Mouse (Mus musculus) c-Kit-positive CD71-positive TER-119-positive erythroid progenitor cells, embryonic 14.5 days (primary cell): Measurements from ENCODE around the gene Chd1l.

Experiments
- DNase-seq: peaks from one replicate; pipeline ENCODE4 v3.0.0-alpha.2; 2013; ENCODE audit warnings: low spot score

Chd1l gene

GRCm38 (mm10) chr3:97617091-97617825, 7.3 kb upstream of the Chd1l start:
- DNase-seq, result no peak

GRCm38 (mm10) chr3:97615933-97616332, 5.9 kb upstream of the Chd1l start:
- DNase-seq, result no peak

- no peak for DNase-seq
Measured at GRCm38 (mm10) chr3:97615154-97615553, 5.2 kb upstream of the Chd1l start.

- no peak for DNase-seq
Measured at GRCm38 (mm10) chr3:97611021-97611420, 1.0 kb upstream of the Chd1l start.

GRCm38 (mm10) chr3:97609201-97609844, 680 bp downstream of the Chd1l start:
- peak; percentile 72 for DNase-seq

- DNase-seq, result no peak
Measured at GRCm38 (mm10) chr3:97600050-97600832, 9.8 kb downstream of the Chd1l start.

- DNase-seq, result no peak
Measured at GRCm38 (mm10) chr3:97596796-97597195, 13.2 kb downstream of the Chd1l start.

- DNase-seq, result no peak
Measured at GRCm38 (mm10) chr3:97595066-97595465, 14.9 kb downstream of the Chd1l start.

GRCm38 (mm10) chr3:97594140-97594539, 15.9 kb downstream of the Chd1l start:
- DNase-seq, result no peak

- no peak for DNase-seq
Measured at GRCm38 (mm10) chr3:97593089-97593488, 16.9 kb downstream of the Chd1l start.

- no peak for DNase-seq
Measured at GRCm38 (mm10) chr3:97590699-97591098, 19.3 kb downstream of the Chd1l start.

- no peak for DNase-seq
Measured at GRCm38 (mm10) chr3:97587656-97588055, 22.3 kb downstream of the Chd1l start.

- peak; percentile 50 for DNase-seq
Measured at GRCm38 (mm10) chr3:97585383-97586160, 24.4 kb downstream of the Chd1l start.

- no peak for DNase-seq
Measured at GRCm38 (mm10) chr3:97573807-97574206, 36.2 kb downstream of the Chd1l start.

- DNase-seq, result no peak
Measured at GRCm38 (mm10) chr3:97564588-97564987, 45.4 kb downstream of the Chd1l start.

- no peak for DNase-seq
Measured at GRCm38 (mm10) chr3:97558554-97558953, 51.4 kb downstream of the Chd1l start.

- no peak for DNase-seq
Measured at GRCm38 (mm10) chr3:97546205-97546604, 63.8 kb downstream of the Chd1l start.

GRCm38 (mm10) chr3:97540171-97540570, 69.8 kb downstream of the Chd1l start:
- DNase-seq, result no peak

- no peak for DNase-seq
Measured at GRCm38 (mm10) chr3:97538634-97539033, 71.4 kb downstream of the Chd1l start.

- DNase-seq, result no peak
Measured at GRCm38 (mm10) chr3:97537006-97537405, 73.0 kb downstream of the Chd1l start.

GRCm38 (mm10) chr3:97535660-97536059, 74.3 kb downstream of the Chd1l start:
- no peak for DNase-seq

- DNase-seq, result no peak
Measured at GRCm38 (mm10) chr3:97525458-97525857, 84.5 kb downstream of the Chd1l start.
